Mouse (Mus musculus) kidney, adult 2 months (tissue): ENCODE results near the gene Mapk9.

ENCODE experiments used
- CTCF ChIP-seq: fragments of 200-500 bp; conservative IDR thresholded peaks from 2 replicates; pipeline ENCODE4 v1.5.1; 2011; ENCODE audit warnings: low read depth, mild to moderate bottlenecking, control low read depth, low read length, moderate library complexity, mixed read lengths; ENCODE audit not compliant: insufficient read depth, insufficient read length
- POLR2A ChIP-seq: fragments of 200-500 bp; IDR thresholded peaks from one replicate; pipeline ENCODE4 v1.6.1; 2011; ENCODE audit warnings: low read depth, low read length, control low read depth

DNA sequence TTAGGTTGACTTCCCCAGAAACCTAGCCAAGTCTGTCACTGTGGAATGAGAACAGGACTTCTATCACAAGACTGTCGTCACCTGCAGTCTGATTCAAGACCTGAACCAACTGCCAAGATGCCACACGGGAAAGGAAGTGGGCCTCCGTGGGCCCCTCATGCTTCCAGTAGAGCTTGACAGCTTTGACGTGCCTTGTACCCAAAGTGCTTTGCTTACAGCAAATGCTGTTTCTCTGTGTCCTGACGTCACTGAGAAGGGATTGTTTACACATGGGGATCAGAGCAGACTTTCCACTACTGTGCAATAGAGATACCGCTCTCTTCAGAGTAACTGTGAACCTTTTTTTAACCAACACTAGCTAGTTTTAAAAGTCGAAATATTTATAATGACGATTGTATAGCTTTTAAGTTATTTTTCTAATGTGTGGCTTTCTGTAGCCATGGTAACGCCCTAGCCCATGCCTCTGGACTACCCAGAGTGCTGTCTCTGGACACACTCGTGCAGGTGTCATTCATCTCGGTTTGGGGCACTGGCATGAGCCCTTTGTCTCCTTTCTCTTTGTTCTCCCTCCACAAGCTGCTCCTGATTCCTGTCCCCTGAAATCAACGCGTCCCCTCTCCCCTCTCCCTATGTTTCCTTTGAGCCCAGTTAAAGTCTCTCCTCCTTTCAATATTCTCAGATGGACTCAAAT, 8.7 kb upstream of the Mapk9 start:
- TF ChIP-seq CTCF (no peak), POLR2A (no peak)
